Mouse (Mus musculus): ENCODE results near the gene Svs1. TPM values are rescaled to one million over a fixed set of nuclear protein-coding genes. Genes with fewer than 3 reads are reported as not detected.

Svs1 gene
- polyA plus RNA-seq, 1 experiment from 2014 or later: not detected

DNA sequence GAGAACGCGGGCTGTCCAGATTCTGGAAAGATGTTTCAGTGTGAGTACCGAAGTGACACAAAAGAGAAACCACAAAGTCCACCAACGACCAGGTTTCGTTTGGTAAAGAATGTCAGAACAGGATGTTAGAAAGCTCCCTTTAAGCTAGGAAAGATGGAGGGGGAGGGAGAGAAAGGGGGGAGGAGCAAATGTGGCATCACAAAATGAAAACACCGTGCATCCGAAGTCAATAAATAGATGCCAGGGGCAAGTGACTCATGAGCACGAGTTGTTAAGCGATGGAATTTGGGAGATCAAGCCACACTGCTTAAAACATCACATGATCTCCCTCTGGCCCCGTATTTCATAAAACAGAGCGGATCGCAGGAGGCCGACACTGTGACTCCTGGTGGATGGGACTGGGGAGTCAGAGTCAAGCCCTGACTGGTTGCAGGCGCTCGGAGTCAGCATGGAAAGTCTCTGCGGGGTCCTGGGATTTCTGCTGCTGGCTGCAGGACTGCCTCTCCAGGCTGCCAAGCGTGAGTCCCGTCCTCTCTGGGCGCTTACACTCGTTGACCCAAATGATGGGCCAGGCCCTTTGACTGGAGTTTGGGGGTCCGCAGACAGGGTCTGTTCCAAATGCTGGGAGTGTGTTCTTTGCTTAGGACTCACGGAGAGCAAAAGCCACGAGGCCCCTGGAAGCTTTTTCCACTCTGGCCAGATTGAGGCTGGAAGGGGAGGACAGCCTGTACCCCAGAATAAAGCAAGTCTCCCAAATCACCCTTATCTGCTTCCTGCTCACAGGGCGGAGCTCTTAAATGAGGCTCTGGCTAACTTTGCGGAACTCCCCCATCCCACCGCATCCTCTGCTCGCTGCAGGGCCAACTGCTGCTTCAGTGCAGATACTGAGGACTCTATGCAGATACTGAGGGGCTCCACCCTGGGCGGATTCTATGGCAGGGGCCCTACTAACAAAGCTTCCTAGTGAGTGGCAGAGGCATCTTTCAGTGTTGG is 49.9 kb downstream of the Svs1 start, which contains the start of gene Gpnmb:
Gpnmb (plus strand) TSS at position 272 of the 993 bp plus-strand sequence.
- no peaks in the 10 kb centered on the region for H3K36me3 ChIP-seq
- H3K4me2 ChIP-seq: peak within 1 kb of the TSS; percentile 9; the same call in 1 of the 2 replicates
- peaks cover 16% of the 10 kb centered on the region for H3K27me3 ChIP-seq
- no peak within 1 kb of the TSS for H3K9ac ChIP-seq
- no peaks in the 10 kb centered on the region for H3K9me3 ChIP-seq
- WGBS: 56% methylated on average over 28 of the region's 28 CpGs
- ATAC-seq (ENCODE audit: low FRiP score, low read depth): no peak
- H3K4me3 ChIP-seq: no peak within 1 kb of the TSS
- H3K4me1 ChIP-seq (replicated peaks): 0 out of 2 replicates have a peak, but pooled peaks cover 4% of the 10 kb centered on the region
- H3K27ac ChIP-seq (replicated peaks): no peak within 1 kb of the TSS

DNA sequence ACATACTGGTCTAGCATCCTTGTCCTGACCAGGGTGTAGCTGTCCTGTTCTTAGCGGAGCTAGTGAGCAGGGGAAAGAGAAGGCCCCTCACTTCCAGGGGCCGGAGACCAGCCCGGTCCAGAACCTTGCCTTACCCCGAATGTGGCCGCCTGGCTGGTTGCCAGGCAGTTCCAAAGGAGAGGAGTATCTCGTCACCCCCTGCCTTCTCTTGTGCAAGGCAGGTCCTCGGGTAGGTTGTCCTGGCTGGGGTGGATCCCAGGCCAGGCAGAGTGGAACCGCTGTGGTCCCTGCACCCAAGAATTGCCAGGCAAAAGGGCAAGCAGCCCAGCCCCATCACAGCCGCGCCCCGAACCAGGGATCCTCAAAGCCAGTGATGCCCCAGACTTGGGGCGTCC is 50.6 kb downstream of the Svs1 start:
- 72% methylated on average over 12 of the region's 12 CpGs for WGBS
- Histone ChIP-seq H3K27me3 (peaks cover 16% of the 10 kb centered on the region), H3K36me3 (no peaks in the 10 kb centered on the region), H3K4me3 (no peak overlapping the region), H3K4me1 (replicated peaks) (0 out of 2 replicates have a peak, but pooled peaks cover 4% of the 10 kb centered on the region), H3K27ac (replicated peaks) (no peak overlapping the region), H3K4me2 (no peak overlapping the region), H3K9me3 (no peaks in the 10 kb centered on the region), H3K9ac (no peak overlapping the region)
- no peak for ATAC-seq (ENCODE audit: low FRiP score, low read depth)

DNA sequence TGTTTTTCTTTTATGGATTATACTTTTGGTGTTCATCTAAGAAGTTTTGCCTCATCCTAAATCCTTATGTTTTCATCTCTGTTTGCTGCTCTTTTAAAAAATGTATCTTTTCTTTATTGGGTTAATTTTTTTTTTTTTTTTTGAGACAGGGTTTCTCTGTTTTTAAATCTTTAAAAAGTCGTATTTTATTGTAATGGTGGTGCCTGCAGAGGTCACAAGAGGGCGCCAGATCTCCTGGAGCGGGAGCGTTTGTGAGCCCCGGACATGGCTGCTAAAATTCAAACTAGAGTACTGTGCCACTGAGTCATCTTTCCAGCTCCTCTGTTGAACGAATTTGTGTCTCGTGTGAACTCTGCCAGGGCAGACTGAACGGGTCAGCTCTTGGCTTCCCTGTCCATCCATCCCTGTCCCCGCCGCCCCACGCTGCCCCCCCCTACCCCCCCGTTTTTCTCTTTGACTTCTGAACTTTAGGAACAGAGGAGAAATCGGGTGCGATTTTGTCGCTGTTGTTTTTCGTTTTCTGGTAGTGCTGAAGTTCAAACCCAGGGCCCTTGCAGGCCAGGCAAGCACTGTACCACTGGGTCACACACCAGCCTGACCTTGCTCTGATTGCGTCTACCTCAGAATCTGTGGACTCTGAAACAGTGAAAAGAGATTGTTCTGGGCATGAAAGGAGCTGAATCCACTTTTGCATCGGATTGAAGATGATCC is 53.0 kb downstream of the Svs1 start:
- H3K4me1 ChIP-seq (replicated peaks): 0 out of 2 replicates have a peak, but pooled peaks cover 4% of the 10 kb centered on the region
- peaks cover 13% of the 10 kb centered on the region for H3K27me3 ChIP-seq
- H3K9ac ChIP-seq: no peak overlapping the region
- H3K27ac ChIP-seq (replicated peaks): no peak overlapping the region
- ATAC-seq (ENCODE audit: low FRiP score, low read depth): no peak
- H3K4me2 ChIP-seq: peak overlapping the region; percentile 52
- H3K36me3 ChIP-seq: no peaks in the 10 kb centered on the region
- H3K4me3 ChIP-seq: peak overlapping the region; percentile 26
- WGBS: 14% methylated on average over 18 of the region's 18 CpGs
- H3K9me3 ChIP-seq: no peaks in the 10 kb centered on the region

Other genes with a start within 250 kb of the Svs1 start
- 6.5 and 6.7 TPM in 2 replicates for gene Gimap1, start 247.8 kb upstream of the Svs1 start, polyA plus RNA-seq (2015; fragmentation: Nextera tagmentation; extraction: Ambion mirVana)
- 1.2 and 2.3 TPM in 2 replicates for gene Gimap5, start 240.7 kb upstream of the Svs1 start, polyA plus RNA-seq (2015; fragmentation: Nextera tagmentation; extraction: Ambion mirVana)
- not detected in 2 replicates for gene Gimap3, start 216.0 kb upstream of the Svs1 start, polyA plus RNA-seq (2015; fragmentation: Nextera tagmentation; extraction: Ambion mirVana)
- 23.0 and 27.2 TPM in 2 replicates for gene Tmem176a, start 145.9 kb upstream of the Svs1 start, polyA plus RNA-seq (2015; fragmentation: Nextera tagmentation; extraction: Ambion mirVana)
- gene Tmem176b, start 145.4 kb upstream of the Svs1 start, polyA plus RNA-seq (2015; fragmentation: Nextera tagmentation; extraction: Ambion mirVana): 111 and 139 TPM in 2 replicates
- gene Aoc1, start 114.0 kb upstream of the Svs1 start, polyA plus RNA-seq (2015; fragmentation: Nextera tagmentation; extraction: Ambion mirVana): not detected in 2 replicates
- not detected in 2 replicates for gene 1600015I10Rik, start 57.0 kb upstream of the Svs1 start, polyA plus RNA-seq (2015; fragmentation: Nextera tagmentation; extraction: Ambion mirVana)
- not detected in 2 replicates for gene Doxl2, start 11.9 kb upstream of the Svs1 start, polyA plus RNA-seq (2015; fragmentation: Nextera tagmentation; extraction: Ambion mirVana)
- 0.23 and 1.4 TPM in 2 replicates for gene Gpnmb, start 49.7 kb downstream of the Svs1 start, polyA plus RNA-seq (2015; fragmentation: Nextera tagmentation; extraction: Ambion mirVana)
- gene Malsu1, start 86.9 kb downstream of the Svs1 start, polyA plus RNA-seq (2015; fragmentation: Nextera tagmentation; extraction: Ambion mirVana): 62.1 and 68.5 TPM in 2 replicates
- gene Igf2bp3, start 228.1 kb downstream of the Svs1 start, polyA plus RNA-seq (2015; fragmentation: Nextera tagmentation; extraction: Ambion mirVana): 23.3 and 24.9 TPM in 2 replicates